Mouse (Mus musculus): ENCODE data around the gene Tfdp2. TPM values are rescaled to one million over a fixed set of nuclear protein-coding genes. Genes with fewer than 3 reads are reported as not detected.
A peak's percentile ranks its signal among the peaks of the same experiment; 100 is the strongest.

Tfdp2 gene
- polyA plus RNA-seq, 1 experiment from 2014 or later: 37.8 TPM

- no peak overlapping the region for H3K4me3 ChIP-seq (ENCODE audit: low read depth, low read length)
- no peak overlapping the region for H3K9ac ChIP-seq (ENCODE audit: low read length)
- no peaks in the 10 kb centered on the region for H3K9me3 ChIP-seq (replicated peaks; ENCODE audit: control insufficient read depth, low read length)
- H3K27ac ChIP-seq (ENCODE audit: low read depth, low read length): no peak overlapping the region
- 95% methylated on average over 1 of the region's 1 CpGs for WGBS
- no peak for ATAC-seq
- no peak overlapping the region for H3K4me2 ChIP-seq (ENCODE audit: low read length)
- no peak for DNase-seq (ENCODE audit: low spot score)
- H3K27me3 ChIP-seq (replicated peaks; ENCODE audit: control insufficient read depth, insufficient read depth, low read length): no peaks in the 10 kb centered on the region
- H3K36me3 ChIP-seq (ENCODE audit: control insufficient read depth, insufficient read depth, low read length): no peaks in the 10 kb centered on the region
- H3K4me1 ChIP-seq (ENCODE audit: control insufficient read depth, insufficient read depth, low read length): no peaks in the 10 kb centered on the region
Observed at GRCm38 (mm10) chr9:96238286-96238685, 42.2 kb downstream of the Tfdp2 start.

- Histone ChIP-seq H3K36me3 (ENCODE audit: control insufficient read depth, insufficient read depth, low read length) (no peaks in the 10 kb centered on the region), H3K9me3 (replicated peaks; ENCODE audit: control insufficient read depth, low read length) (no peaks in the 10 kb centered on the region), H3K4me1 (ENCODE audit: control insufficient read depth, insufficient read depth, low read length) (no peaks in the 10 kb centered on the region), H3K27ac (ENCODE audit: low read depth, low read length) (no peak overlapping the region), H3K4me3 (ENCODE audit: low read depth, low read length) (no peak overlapping the region), H3K4me2 (ENCODE audit: low read length) (no peak overlapping the region), H3K27me3 (replicated peaks; ENCODE audit: control insufficient read depth, insufficient read depth, low read length) (no peaks in the 10 kb centered on the region), H3K9ac (ENCODE audit: low read length) (no peak overlapping the region)
- DNase-seq (ENCODE audit: low spot score) (no peak), ATAC-seq (no peak)
- WGBS: 89% methylated on average over 10 of the region's 10 CpGs
Observed at GRCm38 (mm10) chr9:96241134-96242097, 45.3 kb downstream of the Tfdp2 start.

DNA sequence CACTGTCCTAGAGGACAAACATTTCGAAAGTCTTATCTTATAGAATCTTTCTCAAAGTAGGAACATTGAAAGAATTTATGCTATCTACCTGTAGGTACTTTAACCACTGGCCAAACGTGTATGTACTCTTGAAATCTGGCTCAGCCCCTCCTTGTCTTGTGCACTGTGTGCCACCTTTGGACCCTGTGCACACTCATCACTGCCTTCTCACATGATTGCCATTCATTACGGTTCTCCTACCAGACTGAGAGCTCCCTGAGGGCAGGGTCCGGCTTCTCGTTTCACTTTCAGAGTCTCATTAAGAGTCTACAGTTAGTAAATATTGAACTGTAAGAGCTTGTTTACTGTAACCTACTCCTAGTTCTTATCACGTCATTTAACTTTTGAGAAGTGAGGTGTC lies 47.8 kb downstream of the Tfdp2 start:
- no peaks in the 10 kb centered on the region for H3K9me3 ChIP-seq (replicated peaks; ENCODE audit: control insufficient read depth, low read length)
- whole genome bisulfite sequencing: 91% methylated on average over 6 of the region's 6 CpGs
- no peaks in the 10 kb centered on the region for H3K4me1 ChIP-seq (ENCODE audit: control insufficient read depth, insufficient read depth, low read length)
- H3K4me2 ChIP-seq (ENCODE audit: low read length): no peak overlapping the region
- no peaks in the 10 kb centered on the region for H3K27me3 ChIP-seq (replicated peaks; ENCODE audit: control insufficient read depth, insufficient read depth, low read length)
- DNase-seq (ENCODE audit: low spot score): no peak
- no peak overlapping the region for H3K9ac ChIP-seq (ENCODE audit: low read length)
- no peak overlapping the region for H3K27ac ChIP-seq (ENCODE audit: low read depth, low read length)
- no peaks in the 10 kb centered on the region for H3K36me3 ChIP-seq (ENCODE audit: control insufficient read depth, insufficient read depth, low read length)
- no peak overlapping the region for H3K4me3 ChIP-seq (ENCODE audit: low read depth, low read length)
- ATAC-seq: no peak

- H3K9ac ChIP-seq (ENCODE audit: low read length): no peak overlapping the region
- no peaks in the 10 kb centered on the region for H3K36me3 ChIP-seq (ENCODE audit: control insufficient read depth, insufficient read depth, low read length)
- 94% methylated on average over 2 of the region's 2 CpGs for WGBS
- H3K27me3 ChIP-seq (replicated peaks; ENCODE audit: control insufficient read depth, insufficient read depth, low read length): no peaks in the 10 kb centered on the region
- H3K4me2 ChIP-seq (ENCODE audit: low read length): no peak overlapping the region
- H3K27ac ChIP-seq (ENCODE audit: low read depth, low read length): no peak overlapping the region
- no peak overlapping the region for H3K4me3 ChIP-seq (ENCODE audit: low read depth, low read length)
- DNase-seq (ENCODE audit: low spot score) (no peak), ATAC-seq (no peak)
- H3K4me1 ChIP-seq (ENCODE audit: control insufficient read depth, insufficient read depth, low read length): no peaks in the 10 kb centered on the region
- no peaks in the 10 kb centered on the region for H3K9me3 ChIP-seq (replicated peaks; ENCODE audit: control insufficient read depth, low read length)
Observed at GRCm38 (mm10) chr9:96254812-96255211, 58.7 kb downstream of the Tfdp2 start.

DNA sequence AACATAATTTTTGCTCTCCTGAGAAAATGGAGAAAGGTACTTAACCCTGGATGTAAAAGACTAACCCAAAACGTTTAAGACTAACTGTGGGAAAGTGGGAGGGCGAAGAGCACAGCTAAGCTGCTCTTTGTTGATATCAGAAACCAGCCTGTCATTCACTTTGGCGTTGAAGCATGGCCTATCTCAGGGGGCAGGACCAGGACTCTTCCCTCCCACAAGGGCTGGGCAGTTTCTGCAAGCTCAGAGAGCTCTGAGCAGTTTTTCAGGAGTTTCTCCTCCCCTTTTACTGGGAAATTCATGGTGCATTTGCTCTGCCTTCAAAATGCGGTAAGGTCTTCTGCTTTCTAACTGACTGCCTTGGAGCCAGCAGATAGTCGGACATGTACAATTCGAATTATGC lies 62.4 kb downstream of the Tfdp2 start:
- Histone ChIP-seq H3K9ac (ENCODE audit: low read length) (no peak overlapping the region), H3K36me3 (ENCODE audit: control insufficient read depth, insufficient read depth, low read length) (no peaks in the 10 kb centered on the region), H3K4me3 (ENCODE audit: low read depth, low read length) (no peak overlapping the region), H3K27me3 (replicated peaks; ENCODE audit: control insufficient read depth, insufficient read depth, low read length) (no peaks in the 10 kb centered on the region), H3K27ac (ENCODE audit: low read depth, low read length) (no peak overlapping the region), H3K4me1 (ENCODE audit: control insufficient read depth, insufficient read depth, low read length) (peaks cover 6% of the 10 kb centered on the region; the same call in 1 of the 2 replicates), H3K4me2 (ENCODE audit: low read length) (peak overlapping the region; percentile 36; the same call in 1 of the 2 replicates), H3K9me3 (replicated peaks; ENCODE audit: control insufficient read depth, low read length) (no peaks in the 10 kb centered on the region)
- WGBS: 6% methylated on average over 6 of the region's 6 CpGs
- peak; percentile 49; the same call in 1 of the 2 replicates for ATAC-seq
- DNase-seq (ENCODE audit: low spot score): peak; percentile 53

DNA sequence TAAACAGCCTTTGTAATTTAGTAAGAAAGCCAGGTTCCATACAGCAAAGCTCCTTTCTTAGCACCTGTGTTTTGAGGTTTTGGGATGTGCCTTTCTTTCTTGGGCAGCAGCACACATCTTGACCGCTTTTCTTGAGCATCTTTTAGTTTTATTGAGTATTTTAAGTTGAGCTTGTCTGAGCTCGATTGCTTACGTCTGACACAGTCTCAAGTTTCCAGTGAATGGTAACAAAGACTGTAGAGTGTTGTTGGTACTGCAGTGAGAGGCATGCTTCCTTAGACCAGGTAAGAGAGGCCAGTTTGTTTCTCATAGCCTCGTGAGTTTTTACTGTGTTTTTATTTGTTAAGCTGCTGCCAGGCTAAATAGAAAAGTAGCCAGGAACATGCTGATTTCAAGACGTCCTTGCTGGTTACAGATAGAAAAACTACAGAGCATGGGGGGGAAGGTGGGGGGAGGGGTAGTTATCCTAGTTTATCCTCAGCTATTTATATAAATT lies 63.0 kb downstream of the Tfdp2 start:
- Histone ChIP-seq H3K4me2 (ENCODE audit: low read length) (peak overlapping the region; percentile 36), H3K9me3 (replicated peaks; ENCODE audit: control insufficient read depth, low read length) (no peaks in the 10 kb centered on the region), H3K4me1 (ENCODE audit: control insufficient read depth, insufficient read depth, low read length) (peaks cover 6% of the 10 kb centered on the region; the same call in 1 of the 2 replicates), H3K27ac (ENCODE audit: low read depth, low read length) (peak overlapping the region; percentile 5; the same call in 1 of the 2 replicates), H3K27me3 (replicated peaks; ENCODE audit: control insufficient read depth, insufficient read depth, low read length) (no peaks in the 10 kb centered on the region), H3K36me3 (ENCODE audit: control insufficient read depth, insufficient read depth, low read length) (no peaks in the 10 kb centered on the region), H3K9ac (ENCODE audit: low read length) (peak overlapping the region; percentile 21; the same call in 1 of the 2 replicates), H3K4me3 (ENCODE audit: low read depth, low read length) (peak overlapping the region; percentile 32)
- DNase-seq (ENCODE audit: low spot score): peak; percentile 87
- ATAC-seq: peak; percentile 72
- under 1% methylated on average over 5 of the region's 5 CpGs for WGBS

DNA sequence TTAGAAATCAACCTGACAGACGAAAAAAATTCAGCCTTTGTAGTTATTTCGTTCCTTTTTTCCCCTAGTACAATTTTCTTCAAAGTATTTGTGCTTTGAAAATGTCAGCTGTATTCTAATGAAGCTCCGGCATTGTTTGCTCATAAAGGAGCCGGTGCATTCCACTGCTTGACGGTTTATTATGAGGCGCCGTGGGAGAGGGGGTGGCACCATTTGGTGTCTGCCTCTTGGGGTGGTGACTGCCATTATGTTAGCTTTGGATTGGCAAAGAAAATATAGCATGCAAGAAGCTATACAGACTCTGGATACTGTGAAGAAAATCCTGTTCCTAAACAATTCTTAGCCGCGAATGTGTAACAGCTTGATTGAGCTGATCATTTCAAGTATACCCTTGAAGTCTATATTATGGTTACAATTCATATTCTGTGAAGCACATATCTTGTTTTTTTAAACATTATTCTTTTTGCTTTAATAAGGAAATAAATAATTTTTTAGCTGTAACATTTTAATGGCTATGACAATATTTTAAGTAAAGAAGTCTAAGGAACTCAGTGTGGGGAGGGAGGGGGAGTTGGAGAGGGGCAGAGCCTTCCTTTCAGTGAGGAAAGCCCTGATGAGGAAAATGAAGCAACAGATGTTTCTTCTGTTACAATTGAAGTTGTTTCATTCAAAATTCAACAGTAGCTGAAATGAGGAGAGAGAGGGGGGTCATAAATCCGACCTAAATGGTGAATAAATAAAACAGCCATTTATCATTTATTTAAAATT lies 63.9 kb downstream of the Tfdp2 start:
- Histone ChIP-seq H3K9ac (ENCODE audit: low read length) (peak overlapping the region; percentile 62), H3K4me2 (ENCODE audit: low read length) (peak overlapping the region; percentile 66), H3K9me3 (replicated peaks; ENCODE audit: control insufficient read depth, low read length) (no peaks in the 10 kb centered on the region), H3K27me3 (replicated peaks; ENCODE audit: control insufficient read depth, insufficient read depth, low read length) (no peaks in the 10 kb centered on the region), H3K36me3 (ENCODE audit: control insufficient read depth, insufficient read depth, low read length) (no peaks in the 10 kb centered on the region), H3K27ac (ENCODE audit: low read depth, low read length) (peak overlapping the region; percentile 63; the same call in 1 of the 2 replicates), H3K4me3 (ENCODE audit: low read depth, low read length) (peak overlapping the region; percentile 32), H3K4me1 (ENCODE audit: control insufficient read depth, insufficient read depth, low read length) (peaks cover 6% of the 10 kb centered on the region; the same call in 1 of the 2 replicates)
- DNase-seq (ENCODE audit: low spot score) (peak; percentile 83), ATAC-seq (peak; percentile 89)
- WGBS: 1% methylated on average over 10 of the region's 10 CpGs

GRCm38 (mm10) chr9:96261101-96261500 lies 65.0 kb downstream of the Tfdp2 start:
- ATAC-seq: no peak
- peaks cover 6% of the 10 kb centered on the region; the same call in 1 of the 2 replicates for H3K4me1 ChIP-seq (ENCODE audit: control insufficient read depth, insufficient read depth, low read length)
- no peaks in the 10 kb centered on the region for H3K9me3 ChIP-seq (replicated peaks; ENCODE audit: control insufficient read depth, low read length)
- 66% methylated on average over 4 of the region's 4 CpGs for WGBS
- H3K4me3 ChIP-seq (ENCODE audit: low read depth, low read length): no peak overlapping the region
- H3K9ac ChIP-seq (ENCODE audit: low read length): no peak overlapping the region
- no peak for DNase-seq (ENCODE audit: low spot score)
- H3K4me2 ChIP-seq (ENCODE audit: low read length): peak overlapping the region; percentile 34; the same call in 1 of the 2 replicates
- H3K36me3 ChIP-seq (ENCODE audit: control insufficient read depth, insufficient read depth, low read length): no peaks in the 10 kb centered on the region
- H3K27ac ChIP-seq (ENCODE audit: low read depth, low read length): no peak overlapping the region
- no peaks in the 10 kb centered on the region for H3K27me3 ChIP-seq (replicated peaks; ENCODE audit: control insufficient read depth, insufficient read depth, low read length)
